Mouse (Mus musculus): ENCODE results near the gene Cd207.

Cd207 gene

GRCm38 (mm10) chr6:83677757-83678156 is at the start of gene Cd207:
Gene Cd207, minus strand, starts transcription at chr6:83677857.
- ChIA-PET CTCF (interaction anchor here in 3 of 4 experiments (0.6 to 1.8 kb wide), 4 partner anchors 13 to 95 kb away, joined by 3 to 6 read pairs (median 4); no protein-coding TSS in a partner anchor), POLR2A (interaction anchor here in 1 of 4 experiments (1.4 kb wide), 1 partner anchor 14 kb away, joined by 3 read pairs; no protein-coding TSS in a partner anchor)

- POLR2A ChIA-PET, result interaction anchor here in 2 of 4 experiments (0.6 to 3.1 kb wide), 6 partner anchors 10 to 30 kb away, joined by 3 to 11 read pairs (median 5); partner anchors contain the start of gene Vax2 (in 1 of the 2)
These were observed 49.5 kb upstream of the Cd207 start for GRCm38 (mm10) chr6:83727178-83727577.

GRCm38 (mm10) chr6:83722526-83722925 is 44.9 kb upstream of the Cd207 start:
- CTCF ChIA-PET, result interaction anchor here in 3 of 4 experiments (0.6 to 2.3 kb wide), 6 partner anchors 8 to 32 kb away, joined by 3 to 8 read pairs (median 4); no protein-coding TSS in a partner anchor

More at GRCm38 (mm10) chr6:83727178-83727577, 49.5 kb upstream of the Cd207 start:
- CTCF ChIA-PET, result interaction anchor here in 3 of 4 experiments (0.6 to 3.2 kb wide), 9 partner anchors 16 to 165 kb away, joined by 3 to 27 read pairs (median 15); partner anchors contain the start of gene Vax2 (in 1 of the 3)

GRCm38 (mm10) chr6:83717026-83717425 is 39.4 kb upstream of the Cd207 start:
- POLR2A ChIA-PET, result interaction anchor here in 3 of 4 experiments (0.6 to 16.6 kb wide), 11 partner anchors 10 to 480 kb away, joined by 3 to 218 read pairs (median 4); partner anchors contain the start of genes Ankrd53 (in 1 of the 3) and Nagk (in 1 of the 3)
- CTCF ChIA-PET, result interaction anchor here (0.6 to 2.7 kb wide), 11 partner anchors 9 to 59 kb away, joined by 3 to 14 read pairs (median 6); partner anchors contain the start of genes Atp6v1b1 (in 1 of the 4) and Tex261 (in 1 of the 4)

More at GRCm38 (mm10) chr6:83722526-83722925, 44.9 kb upstream of the Cd207 start:
- POLR2A ChIA-PET, result interaction anchor here in 2 of 4 experiments (1.0 to 1.7 kb wide), 4 partner anchors 10 to 405 kb away, joined by 3 to 6 read pairs (median 4); partner anchors contain the start of gene Vax2 (in 1 of the 2)

- POLR2A ChIA-PET, result interaction anchor here in 3 of 4 experiments (0.7 to 16.6 kb wide), 8 partner anchors 10 to 398 kb away, joined by 3 to 218 read pairs (median 3); partner anchors contain the start of genes Ankrd53 (in 1 of the 3) and Nagk (in 1 of the 3)
- CTCF ChIA-PET, result interaction anchor here (0.6 to 2.6 kb wide), 9 partner anchors 11 to 22 kb away, joined by 3 to 14 read pairs (median 3); no protein-coding TSS in a partner anchor
These were observed 38.0 kb upstream of the Cd207 start for GRCm38 (mm10) chr6:83715461-83716196.

GRCm38 (mm10) chr6:83714221-83715123 is 36.8 kb upstream of the Cd207 start:
- POLR2A ChIA-PET, result interaction anchor here in 3 of 4 experiments (0.6 to 16.6 kb wide), 7 partner anchors 9 to 397 kb away, joined by 3 to 218 read pairs (median 3); no protein-coding TSS in a partner anchor
- CTCF ChIA-PET, result interaction anchor here (0.6 to 2.5 kb wide), 12 partner anchors 9 to 37 kb away, joined by 3 to 10 read pairs (median 3); no protein-coding TSS in a partner anchor

- POLR2A ChIA-PET, result interaction anchor here in 2 of 4 experiments (0.8 to 16.6 kb wide), 5 partner anchors 14 to 396 kb away, joined by 3 to 218 read pairs (median 3); partner anchors contain the start of gene Atp6v1b1 (in 1 of the 2)
- CTCF ChIA-PET, result interaction anchor here in 3 of 4 experiments (0.6 to 2.5 kb wide), 5 partner anchors 8 to 20 kb away, joined by 3 to 10 read pairs (median 3); no protein-coding TSS in a partner anchor
These were observed 35.8 kb upstream of the Cd207 start for GRCm38 (mm10) chr6:83713271-83714136.

GRCm38 (mm10) chr6:83711725-83712475 is 34.2 kb upstream of the Cd207 start:
- ChIA-PET POLR2A (interaction anchor here in 2 of 4 experiments (0.6 to 16.6 kb wide), 17 partner anchors 10 to 394 kb away, joined by 3 to 218 read pairs (median 4); partner anchors contain the start of genes Dguok (in 1 of the 2), Nagk (in 1 of the 2), Paip2b (in 1 of the 2) and Tex261 (in 1 of the 2)), CTCF (interaction anchor here (0.6 to 2.4 kb wide), 17 partner anchors 9 to 447 kb away, joined by 3 to 27 read pairs (median 5); partner anchors contain the start of gene Tex261 (in 1 of the 4))

- POLR2A ChIA-PET, result interaction anchor here (0.6 to 16.6 kb wide), 26 partner anchors 9 to 1316 kb away, joined by 3 to 218 read pairs (median 4); partner anchors contain the start of genes Nagk (in 2 of the 4), Dguok (in 1 of the 4), Paip2b (in 1 of the 4) and Tex261 (in 1 of the 4)
- CTCF ChIA-PET, result interaction anchor here in 3 of 4 experiments (0.5 to 2.4 kb wide), 31 partner anchors 8 to 881 kb away, joined by 3 to 27 read pairs (median 5); no protein-coding TSS in a partner anchor
These were observed 33.5 kb upstream of the Cd207 start, which contains the start of gene Vax2 for GRCm38 (mm10) chr6:83711067-83711675. Gene Vax2, plus strand, starts transcription at chr6:83711264.

GRCm38 (mm10) chr6:83710361-83711066 is 32.9 kb upstream of the Cd207 start:
- POLR2A ChIA-PET, result interaction anchor here (0.6 to 16.6 kb wide), 23 partner anchors 8 to 1317 kb away, joined by 3 to 218 read pairs (median 4); partner anchors contain the start of genes Nagk (in 2 of the 4), Paip2b (in 1 of the 4) and Tex261 (in 1 of the 4)
- CTCF ChIA-PET, result interaction anchor here in 3 of 4 experiments (0.6 to 2.4 kb wide), 30 partner anchors 9 to 584 kb away, joined by 3 to 27 read pairs (median 5); no protein-coding TSS in a partner anchor

- ChIA-PET CTCF (interaction anchor here in 3 of 4 experiments (0.6 to 1.6 kb wide), 7 partner anchors 9 to 630 kb away, joined by 3 to 6 read pairs (median 4); partner anchors contain the start of gene Pcgf1 (in 1 of the 3)), POLR2A (interaction anchor here in 2 of 4 experiments (0.9 to 16.6 kb wide), 5 partner anchors 9 to 23 kb away, joined by 3 to 218 read pairs (median 6); no protein-coding TSS in a partner anchor)
These were observed 30.3 kb upstream of the Cd207 start for GRCm38 (mm10) chr6:83707738-83708510.

GRCm38 (mm10) chr6:83704701-83705100 is 27.0 kb upstream of the Cd207 start:
- CTCF ChIA-PET, result interaction anchor here (0.5 to 4.0 kb wide), 12 partner anchors 8 to 127 kb away, joined by 3 to 18 read pairs (median 4); partner anchors contain the start of gene Paip2b (in 1 of the 4)
- POLR2A ChIA-PET, result interaction anchor here in 3 of 4 experiments (0.6 to 16.6 kb wide), 8 partner anchors 6 to 730 kb away, joined by 3 to 218 read pairs (median 4); partner anchors contain the start of genes Paip2b (in 1 of the 3) and Vax2 (in 1 of the 3)

- ChIA-PET CTCF (interaction anchor here in 3 of 4 experiments (0.6 to 4.0 kb wide), 11 partner anchors 8 to 128 kb away, joined by 3 to 18 read pairs (median 4); partner anchors contain the start of gene Paip2b (in 1 of the 3)), POLR2A (interaction anchor here (0.5 to 16.6 kb wide), 9 partner anchors 5 to 730 kb away, joined by 3 to 218 read pairs (median 4); partner anchors contain the start of genes Paip2b (in 1 of the 4) and Vax2 (in 1 of the 4))
These were observed 26.6 kb upstream of the Cd207 start for GRCm38 (mm10) chr6:83704294-83704693.
